Comparison of ENCODE assay signal across 8 mouse cellular contexts in the genomic region with DNA sequence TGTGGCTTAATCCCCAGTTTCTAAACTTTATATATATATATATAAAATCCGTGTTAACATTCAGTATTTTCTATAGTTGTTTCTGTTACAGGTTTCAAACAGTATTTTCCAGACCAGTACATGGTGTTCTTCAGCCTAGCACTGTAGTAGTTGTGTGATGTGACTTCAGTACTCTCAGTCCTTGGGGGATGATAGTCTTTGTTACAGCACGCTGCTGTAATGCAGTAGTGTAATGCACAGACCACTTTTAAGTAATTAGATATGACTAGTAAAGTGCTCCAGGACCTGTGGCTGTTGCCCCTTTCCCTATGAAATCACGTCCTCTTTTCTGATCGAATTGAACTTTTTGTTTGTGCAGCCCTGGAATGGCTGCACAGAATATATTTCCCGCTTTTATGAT. TPM values are rescaled to one million over a fixed set of nuclear protein-coding genes. Genes with fewer than 3 reads are reported as not detected.
A peak's percentile ranks its signal among the peaks of the same experiment; 100 is the strongest.
DNase-seq lines count a peak whose midpoint lies in the region; ATAC-seq and TF ChIP-seq lines count a peak whose summit lies in the region.

No protein-coding gene starts in this region.

- TF ChIP-seq CTCF in lung, embryonic 14.5 days (IDR thresholded peaks at IDR 0.05; ENCODE audit: low read depth), result no peak

- no peaks in the 10 kb centered on the region for H3K4me1 ChIP-seq in lung, embryonic 14.5 days (ENCODE audit: insufficient read depth)
- H3K4me1 ChIP-seq in embryonic facial prominence, embryonic 11.5 days (ENCODE audit: control insufficient read depth, insufficient read depth, low read length), result no peaks in the 10 kb centered on the region
- H3K4me1 ChIP-seq in intestine, embryonic 15.5 days (replicated peaks), result 0 out of 2 replicates have a peak, but pooled peaks cover 3% of the 10 kb centered on the region
- peaks cover 8% of the 10 kb centered on the region; the same call in 1 of the 2 replicates for H3K4me1 ChIP-seq in neural tube, embryonic 14.5 days (ENCODE audit: control insufficient read depth, insufficient read depth, low read length)

- no peak for ATAC-seq in lung, embryonic 14.5 days (ENCODE audit: insufficient read depth)
- ATAC-seq in embryonic facial prominence, embryonic 11.5 days (replicated peaks; ENCODE audit: insufficient number of reproducible peaks, low FRiP score, low TSS enrichment, low read depth), result no peak
- ATAC-seq in intestine, embryonic 15.5 days, result no peak
- ATAC-seq in neural tube, embryonic 14.5 days (ENCODE audit: low read depth), result no peak

- H3K36me3 ChIP-seq in lung, embryonic 14.5 days (ENCODE audit: insufficient read depth), result peaks cover 26% of the 10 kb centered on the region
- H3K36me3 ChIP-seq in embryonic facial prominence, embryonic 11.5 days (replicated peaks; ENCODE audit: control insufficient read depth, insufficient read depth, low read depth, low read length), result no peaks in the 10 kb centered on the region
- H3K36me3 ChIP-seq in intestine, embryonic 15.5 days, result peaks cover 5% of the 10 kb centered on the region; the same call in 1 of the 2 replicates
- H3K36me3 ChIP-seq in neural tube, embryonic 14.5 days (ENCODE audit: control insufficient read depth, insufficient read depth, low read length), result 0 out of 2 replicates have a peak, but pooled peaks cover 8% of the 10 kb centered on the region

- H3K4me3 ChIP-seq in lung, embryonic 14.5 days (ENCODE audit: low read depth, low read length), result peak overlapping the region; percentile 87
- H3K4me3 ChIP-seq in embryonic facial prominence, embryonic 11.5 days (ENCODE audit: low read depth, low read length), result peak overlapping the region; percentile 97
- peak overlapping the region; percentile 67 for H3K4me3 ChIP-seq in intestine, embryonic 15.5 days (replicated peaks)
- peak overlapping the region; percentile 92 for H3K4me3 ChIP-seq in neural tube, embryonic 14.5 days (ENCODE audit: low read depth, low read length)

- no peak for DNase-seq in lung, embryonic 14.5 days
- DNase-seq in lung, adult 18-20 months, result no peak
- DNase-seq in embryonic facial prominence, embryonic 11.5 days (ENCODE audit: low spot score), result peak; percentile 32
- no peak for DNase-seq in gastrocnemius, postnatal 10 days
- DNase-seq in spleen, postnatal 10 days (ENCODE audit: low spot score in 2 of 2), result no peak
- DNase-seq in layer of hippocampus, postnatal 14 days (ENCODE audit: low spot score in 2 of 2), result no peak

- H3K9me3 ChIP-seq in lung, embryonic 14.5 days (ENCODE audit: low read depth, low read length), result no peaks in the 10 kb centered on the region
- no peaks in the 10 kb centered on the region for H3K9me3 ChIP-seq in embryonic facial prominence, embryonic 11.5 days (replicated peaks; ENCODE audit: control insufficient read depth, low read length)
- no peaks in the 10 kb centered on the region for H3K9me3 ChIP-seq in intestine, embryonic 15.5 days
- H3K9me3 ChIP-seq in neural tube, embryonic 14.5 days (ENCODE audit: control insufficient read depth, low read length), result no peaks in the 10 kb centered on the region

- H3K27ac ChIP-seq in lung, embryonic 14.5 days (ENCODE audit: low read depth), result no peak overlapping the region
- H3K27ac ChIP-seq in embryonic facial prominence, embryonic 11.5 days (replicated peaks; ENCODE audit: low read depth, low read length), result no peak overlapping the region
- no peak overlapping the region for H3K27ac ChIP-seq in intestine, embryonic 15.5 days
- peak overlapping the region; percentile 91; the same call in 1 of the 2 replicates for H3K27ac ChIP-seq in neural tube, embryonic 14.5 days (ENCODE audit: low read depth, low read length)

- H3K4me2 ChIP-seq in lung, embryonic 14.5 days, result peak overlapping the region; percentile 77
- H3K4me2 ChIP-seq in embryonic facial prominence, embryonic 11.5 days (ENCODE audit: low read depth, low read length), result peak overlapping the region; percentile 47
- H3K4me2 ChIP-seq in intestine, embryonic 15.5 days (replicated peaks), result peak overlapping the region; percentile 59
- peak overlapping the region; percentile 51 for H3K4me2 ChIP-seq in neural tube, embryonic 14.5 days (ENCODE audit: low read depth, low read length)

- peak overlapping the region; percentile 94 for H3K9ac ChIP-seq in lung, embryonic 14.5 days
- H3K9ac ChIP-seq in embryonic facial prominence, embryonic 11.5 days (replicated peaks; ENCODE audit: low read length), result peak overlapping the region; percentile 90
- peak overlapping the region; percentile 66; the same call in 1 of the 2 replicates for H3K9ac ChIP-seq in intestine, embryonic 15.5 days
- peak overlapping the region; percentile 95 for H3K9ac ChIP-seq in neural tube, embryonic 14.5 days (replicated peaks; ENCODE audit: low read depth, low read length)

- 30% methylated on average over 5 of the region's 5 CpGs for WGBS in lung, embryonic 14.5 days
- WGBS in embryonic facial prominence, embryonic 11.5 days, result 34% methylated on average over 5 of the region's 5 CpGs
- WGBS in intestine, embryonic 15.5 days, result 29% methylated on average over 5 of the region's 5 CpGs
- 35% methylated on average over 5 of the region's 5 CpGs for WGBS in neural tube, embryonic 14.5 days

- no peaks in the 10 kb centered on the region for H3K27me3 ChIP-seq in lung, embryonic 14.5 days (ENCODE audit: insufficient read depth, low read length)
- no peaks in the 10 kb centered on the region for H3K27me3 ChIP-seq in embryonic facial prominence, embryonic 11.5 days (ENCODE audit: control insufficient read depth, insufficient read depth, low read length)
- H3K27me3 ChIP-seq in intestine, embryonic 15.5 days (replicated peaks), result no peaks in the 10 kb centered on the region
- no peaks in the 10 kb centered on the region for H3K27me3 ChIP-seq in neural tube, embryonic 14.5 days (ENCODE audit: control insufficient read depth, insufficient read depth, low read length)

RNA-seq across cellular contexts. Expression of gene Cnih4, which starts 7.0 kb away (rescaled TPM):
- polyA plus RNA-seq in lung, embryonic 14.5 days (2014; fragmentation: Nextera tagmentation; extraction: Ambion mirVana), result 103 and 105 TPM in 2 replicates
- 89.0 and 92.0 TPM in 2 replicates for polyA plus RNA-seq in embryonic facial prominence, embryonic 11.5 days (2014; fragmentation: Nextera tagmentation; extraction: Ambion mirVana)
- polyA plus RNA-seq in intestine, embryonic 15.5 days (2015; fragmentation: Nextera tagmentation; extraction: Ambion mirVana), result 134 and 147 TPM in 2 replicates
- polyA plus RNA-seq in neural tube, embryonic 14.5 days (2014; fragmentation: Nextera tagmentation; extraction: Ambion mirVana), result 46.8 and 51.8 TPM in 2 replicates
- 10 to 100 TPM; 27.5 to 30.9 TPM for total RNA-seq in gastrocnemius, postnatal 10 days (2021)
- total RNA-seq in layer of hippocampus, postnatal 14 days (2021), result 10 to 100 TPM; 26.3 to 26.8 TPM

RNA-seq across cellular contexts. Expression of gene Nvl, which starts 7.5 kb away (rescaled TPM):
- polyA plus RNA-seq in lung, embryonic 14.5 days (2014; fragmentation: Nextera tagmentation; extraction: Ambion mirVana), result 40.0 and 44.2 TPM in 2 replicates
- polyA plus RNA-seq in embryonic facial prominence, embryonic 11.5 days (2014; fragmentation: Nextera tagmentation; extraction: Ambion mirVana), result 36.3 and 40.9 TPM in 2 replicates
- polyA plus RNA-seq in intestine, embryonic 15.5 days (2015; fragmentation: Nextera tagmentation; extraction: Ambion mirVana), result 23.4 and 24.4 TPM in 2 replicates
- 45.0 and 49.6 TPM in 2 replicates for polyA plus RNA-seq in neural tube, embryonic 14.5 days (2014; fragmentation: Nextera tagmentation; extraction: Ambion mirVana)
- 10 to 100 TPM in 1 of 2 experiments, 1 to 10 TPM in 1; 9.2 to 12.5 TPM for total RNA-seq in gastrocnemius, postnatal 10 days (2021)
- 10 to 100 TPM; 26.2 to 30.1 TPM for total RNA-seq in layer of hippocampus, postnatal 14 days (2021)
